Mouse (Mus musculus) monocyte, adult 2 months (primary cell): ENCODE data around the gene Gm43720.
A peak's percentile ranks its signal among the peaks of the same experiment; 100 is the strongest.

Experiments used
- DNase-seq, 2 experiments: peaks; one replicate each; pipeline ENCODE4 v3.0.0; 2022; ENCODE audit warnings: low spot score in 2 of 2, low read depth in 1 of 2

Gm43720 gene

DNA sequence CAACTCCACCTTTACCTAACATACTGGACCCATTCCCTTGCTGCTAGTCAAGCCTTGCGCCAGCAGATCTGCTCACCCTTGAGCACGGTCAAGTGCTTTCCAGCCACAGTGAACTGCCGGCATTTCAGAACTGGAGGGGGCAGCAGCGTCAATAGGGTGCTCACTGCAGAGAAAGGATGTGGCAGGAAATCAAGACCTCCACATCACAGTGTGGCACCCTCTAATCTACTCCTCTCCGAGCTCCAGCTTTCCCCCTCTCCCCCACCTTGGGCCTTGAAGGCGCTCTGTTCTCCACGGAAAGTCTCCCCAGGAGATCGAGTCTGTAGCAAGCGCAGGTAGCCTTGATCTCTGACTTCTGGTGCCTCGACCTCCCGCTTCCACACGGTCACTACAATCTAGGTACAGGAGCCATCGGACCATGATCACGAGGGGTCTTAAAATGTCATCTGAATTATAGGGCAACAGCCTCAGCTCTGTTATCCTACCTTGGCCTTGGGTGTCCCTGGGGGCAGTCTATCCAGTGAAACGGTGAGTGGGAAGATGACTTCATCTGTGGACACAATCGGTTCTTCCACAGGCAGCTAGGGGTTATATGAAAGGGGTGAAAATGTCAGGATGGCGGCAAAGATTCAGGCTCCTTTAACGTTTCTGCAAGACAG, 17.0 kb downstream of the Gm43720 start:
- no peak for DNase-seq

DNA sequence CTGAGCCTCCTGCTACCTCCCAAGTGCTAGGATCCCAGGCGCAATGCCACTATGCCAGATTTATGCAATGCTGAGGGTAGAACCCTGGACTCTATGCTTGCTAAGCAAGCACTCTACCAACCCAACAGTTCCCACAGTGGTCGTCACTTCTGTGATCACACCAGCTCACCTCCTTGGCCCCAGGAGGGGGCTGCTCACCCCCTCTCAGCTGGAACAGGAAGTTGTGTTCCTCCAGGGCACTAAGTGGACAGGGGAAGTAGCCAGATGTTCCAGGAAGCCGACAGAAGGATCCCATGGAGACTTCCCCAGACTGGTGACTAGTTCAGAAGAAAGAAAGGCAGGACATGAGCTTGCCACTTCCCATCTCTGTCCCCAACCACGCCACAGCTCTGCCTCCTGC, 17.8 kb downstream of the Gm43720 start:
- DNase-seq = no peak

DNA sequence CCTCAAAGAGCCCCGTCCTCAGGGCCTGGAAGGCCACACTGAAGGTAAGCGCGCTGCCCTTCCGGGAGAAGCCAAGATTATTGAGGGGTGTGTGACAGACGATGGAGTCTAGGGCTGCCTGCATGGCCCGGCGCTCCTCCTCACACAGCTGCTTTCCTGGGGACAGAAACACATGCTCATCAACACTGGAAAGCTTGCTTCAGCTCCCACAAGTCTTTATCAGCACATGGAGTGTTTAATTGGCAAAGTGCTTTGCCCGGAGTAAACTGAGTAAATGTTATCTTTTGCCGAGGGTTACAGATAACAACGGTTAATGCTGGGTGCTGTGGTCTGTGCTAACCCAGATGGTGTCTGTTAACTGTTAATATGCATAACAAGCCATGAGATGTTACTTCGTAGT, 18.9 kb downstream of the Gm43720 start:
- DNase-seq = no peak

DNA sequence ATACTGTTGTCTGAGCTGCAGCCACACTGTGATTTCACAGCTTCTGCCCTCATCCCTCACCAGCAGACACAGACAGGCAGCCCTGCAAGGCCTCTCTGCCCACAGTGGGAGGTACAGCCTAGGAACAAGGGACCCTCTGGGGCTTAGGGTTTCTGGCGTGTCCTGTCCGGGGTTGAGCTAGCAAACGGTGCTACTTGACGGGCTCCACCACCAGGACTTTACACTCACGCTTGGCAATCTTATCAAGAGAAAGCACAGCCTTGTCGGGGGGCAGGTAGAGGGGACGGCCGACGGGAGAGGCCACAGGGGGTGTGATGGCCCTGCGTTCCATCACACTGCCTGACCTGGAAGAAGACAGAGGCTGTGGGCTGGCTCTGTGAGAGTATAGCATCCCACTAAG, 19.7 kb downstream of the Gm43720 start:
- no peak for DNase-seq

DNA sequence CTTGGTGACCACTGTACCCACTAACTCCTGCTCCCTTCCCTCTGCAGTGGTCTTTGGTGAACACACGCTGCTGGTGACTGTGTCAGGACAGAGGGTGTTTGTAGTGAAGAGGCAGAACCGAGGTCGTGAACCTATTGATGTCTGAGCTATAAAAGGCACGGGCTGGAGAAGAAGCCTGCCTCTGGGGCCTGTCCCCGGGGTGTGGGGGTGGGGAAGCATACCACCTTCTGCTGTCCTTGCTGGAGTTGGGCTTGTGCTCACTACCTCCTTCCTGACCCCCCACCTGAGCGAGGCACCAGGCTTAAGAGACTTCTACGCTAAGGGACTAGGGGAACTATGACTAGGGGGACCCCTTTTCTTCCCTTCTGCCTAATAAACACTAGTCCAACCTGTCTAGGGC, 20.8 kb downstream of the Gm43720 start:
- DNase-seq = no peak

DNA sequence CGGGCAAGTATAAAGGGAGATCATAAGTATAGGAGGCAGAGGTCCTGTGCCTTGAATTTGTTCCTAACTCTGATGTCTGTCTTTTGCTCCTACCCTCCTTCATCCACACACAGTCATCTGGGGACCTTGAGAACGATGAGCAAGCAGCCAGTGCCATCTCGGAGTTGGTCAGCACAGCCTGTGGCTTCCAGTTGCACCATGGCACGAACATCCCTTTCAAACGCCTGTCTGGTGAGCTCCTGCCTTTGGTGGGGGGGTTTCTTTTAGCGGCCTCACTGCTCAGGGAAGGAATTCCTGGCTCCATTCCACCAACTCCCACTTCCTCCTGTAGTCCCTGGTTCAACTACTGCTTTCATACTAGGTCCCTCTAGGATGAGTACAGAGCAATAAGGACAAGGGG, 21.2 kb downstream of the Gm43720 start:
- DNase-seq = no peak

DNA sequence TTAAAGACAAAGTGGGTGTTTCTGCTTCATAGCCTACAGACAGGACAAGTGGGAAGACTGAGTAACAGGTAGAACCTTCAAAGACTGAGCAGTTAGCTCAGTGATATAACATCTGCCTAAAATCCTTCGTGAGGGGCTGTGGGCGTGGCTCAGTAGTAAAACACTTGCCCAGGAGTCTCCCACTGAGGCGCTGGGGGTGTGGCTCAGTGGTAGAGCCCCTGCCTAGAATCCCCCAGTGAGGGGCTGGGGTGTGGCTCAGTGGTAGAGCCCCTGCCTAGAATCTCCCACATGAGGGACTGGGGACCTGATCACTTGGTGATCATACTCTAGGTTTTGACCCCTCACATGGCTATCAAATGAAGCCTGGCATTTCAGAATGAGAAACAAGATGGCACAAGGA, 21.7 kb downstream of the Gm43720 start:
- DNase-seq = no peak

DNA sequence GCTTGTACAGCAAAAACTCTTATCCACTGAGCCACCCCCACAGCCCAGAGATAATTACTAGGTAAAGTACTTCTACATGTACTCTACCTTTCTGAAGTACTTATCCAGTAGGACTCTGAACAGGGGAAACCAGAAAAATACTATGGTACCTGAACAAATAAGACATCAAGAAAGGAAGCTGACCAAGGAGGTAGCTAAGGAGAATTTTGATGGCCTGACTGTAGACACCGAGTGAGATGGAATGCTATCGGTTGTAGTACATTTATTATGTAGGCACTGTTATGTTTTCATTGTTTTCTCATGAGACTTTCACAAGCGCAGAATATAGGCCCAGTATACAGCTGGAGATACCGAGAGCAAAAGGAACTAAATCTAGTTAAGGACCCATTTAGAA, 22.2 kb downstream of the Gm43720 start:
- no peak for DNase-seq

DNA sequence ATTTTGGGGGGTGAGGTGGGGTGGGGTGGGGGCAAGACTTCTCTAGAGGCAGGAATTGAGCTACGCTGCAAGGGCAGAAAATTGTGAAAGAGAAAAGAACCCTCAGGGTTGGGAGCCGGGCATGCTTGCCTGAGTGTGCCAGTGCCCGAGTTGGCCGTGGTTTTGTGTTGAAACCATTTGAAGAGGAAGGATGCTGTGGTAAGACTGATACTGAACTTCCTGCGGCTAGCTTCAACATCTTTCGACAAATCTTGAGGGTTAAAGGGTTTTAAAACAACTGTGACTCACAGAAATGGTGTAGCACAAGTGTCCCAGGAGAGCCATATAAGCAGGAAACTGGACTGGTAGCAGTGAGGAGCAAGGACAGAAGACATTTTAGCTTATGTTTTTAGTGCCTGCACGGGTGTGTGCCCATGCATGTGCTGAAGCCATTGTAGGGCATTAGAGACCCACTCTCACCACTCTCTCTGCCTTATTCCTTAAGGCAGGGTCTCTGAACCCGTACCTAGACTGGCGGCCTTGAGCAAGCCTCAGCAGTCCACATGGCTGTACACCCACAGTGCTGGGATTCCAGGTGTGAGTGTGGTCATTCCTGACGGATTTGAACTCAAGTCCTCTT, 22.7 kb downstream of the Gm43720 start:
- DNase-seq = peak; percentile 44 to 65

DNA sequence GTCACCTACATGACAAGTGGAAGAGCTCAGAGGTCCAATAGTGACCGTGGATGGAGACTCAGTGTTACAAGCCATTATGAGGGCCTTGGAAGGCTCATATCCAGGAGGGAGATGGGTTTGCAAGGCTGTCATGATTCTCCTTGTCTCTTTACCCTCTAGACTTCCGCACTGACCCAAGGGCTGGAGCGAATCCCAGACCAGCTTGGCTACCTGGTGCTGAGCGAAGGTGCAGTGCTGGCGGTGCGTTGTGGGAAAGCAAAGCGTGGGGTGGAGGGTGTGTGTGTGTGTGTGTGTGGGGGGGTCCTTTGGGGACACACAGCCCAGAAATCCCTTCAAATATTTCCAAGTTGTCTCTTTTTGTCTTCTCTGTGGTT, 23.7 kb downstream of the Gm43720 start:
- DNase-seq = no peak

DNA sequence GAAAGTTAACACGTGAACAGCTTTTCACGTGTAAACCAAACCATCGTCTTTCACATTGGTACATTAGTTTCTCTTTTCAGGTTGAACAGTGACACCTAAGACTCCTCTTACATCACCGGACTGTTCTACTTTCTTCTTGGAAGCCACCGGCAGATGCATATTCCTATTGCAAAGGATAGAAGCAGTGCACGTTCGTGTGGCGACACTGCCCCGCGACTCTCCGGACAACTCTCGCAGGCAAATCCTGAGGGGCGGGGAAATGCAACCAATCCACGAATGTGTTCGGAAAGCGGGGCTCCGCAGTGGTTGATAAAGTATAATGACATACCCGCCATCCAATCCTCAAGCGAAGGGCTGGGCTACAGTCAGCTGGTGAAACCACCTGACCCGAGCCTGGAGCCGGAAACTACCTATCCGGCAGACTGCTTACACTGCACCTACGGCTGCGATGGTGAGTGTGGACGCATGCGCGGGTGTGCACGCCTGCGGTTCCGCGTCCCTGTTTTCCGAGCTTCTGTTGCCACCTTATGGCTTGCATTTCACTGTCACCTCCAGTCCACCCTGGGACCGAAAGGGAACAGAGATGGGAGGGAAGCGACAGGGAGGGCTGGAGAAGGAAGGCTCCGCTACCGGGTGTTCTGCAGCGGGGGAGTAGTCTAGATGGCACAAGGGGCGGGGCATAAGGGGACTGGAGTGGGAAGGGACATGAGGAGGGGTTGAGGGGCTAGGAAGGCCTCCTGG, 24.2 kb downstream of the Gm43720 start, which contains the start of gene Lamtor4:
Lamtor4 (plus strand) TSS at position 130 of the 741 bp plus-strand sequence.
- DNase-seq = peak; percentile 77 to 82

DNA sequence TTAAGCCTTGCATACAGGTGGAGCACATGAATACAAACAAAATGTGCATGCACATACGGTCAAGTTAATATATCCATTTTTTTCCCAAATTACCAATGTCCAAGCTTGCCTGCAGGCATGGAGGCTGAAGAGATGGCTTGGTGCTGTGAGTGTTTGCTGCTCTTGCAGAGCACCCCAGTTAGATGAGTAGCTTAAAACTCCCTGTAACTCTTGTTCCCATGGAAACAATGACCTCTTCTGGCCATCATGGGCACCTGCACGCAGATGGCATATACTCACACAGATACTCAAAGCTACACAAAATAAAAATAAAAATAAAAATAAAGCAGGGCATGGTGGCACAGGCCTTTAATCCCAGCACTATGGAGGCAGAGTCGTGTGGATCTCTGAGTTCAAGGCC, 26.7 kb downstream of the Gm43720 start:
- no peak for DNase-seq

DNA sequence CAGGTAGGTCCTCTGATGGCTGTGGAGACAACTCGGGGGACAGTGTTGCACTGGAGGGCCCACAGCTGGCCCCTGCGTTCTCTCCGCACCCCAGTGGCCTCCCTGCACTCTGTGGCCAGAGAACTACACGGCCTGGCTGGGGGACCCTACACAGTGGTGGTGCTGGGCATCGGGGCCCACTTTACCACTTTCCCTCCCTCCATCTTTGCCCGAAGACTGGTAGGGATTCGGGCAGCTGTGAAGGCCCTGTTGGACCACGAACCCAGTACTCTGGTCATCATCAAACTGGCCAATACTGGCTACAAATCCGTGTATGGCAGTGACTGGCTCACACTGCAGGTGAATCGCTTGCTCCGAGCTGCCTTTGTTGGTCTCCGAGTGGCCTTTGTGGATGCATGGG, 28.6 kb downstream of the Gm43720 start:
- DNase-seq = no peak

DNA sequence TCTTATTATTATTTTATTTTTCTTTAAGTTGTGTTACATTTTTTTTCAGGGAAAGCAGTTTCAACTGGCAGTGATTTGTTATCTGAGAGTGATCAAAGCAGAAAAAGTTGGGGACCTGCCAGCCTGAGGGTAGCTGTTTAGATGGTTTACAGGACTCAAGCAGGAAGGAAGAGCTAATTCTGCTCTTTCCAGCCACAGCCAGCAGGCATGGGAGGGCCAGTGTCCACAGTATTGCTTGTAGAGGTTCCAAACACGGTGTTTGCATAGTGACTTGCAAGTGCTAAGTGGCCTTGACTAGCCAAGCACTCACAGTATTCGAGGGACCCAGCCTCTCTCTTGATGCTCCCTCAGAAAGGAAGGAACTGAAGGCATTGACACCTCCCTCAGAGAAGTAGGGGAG, 38.2 kb downstream of the Gm43720 start:
- DNase-seq = no peak

DNA sequence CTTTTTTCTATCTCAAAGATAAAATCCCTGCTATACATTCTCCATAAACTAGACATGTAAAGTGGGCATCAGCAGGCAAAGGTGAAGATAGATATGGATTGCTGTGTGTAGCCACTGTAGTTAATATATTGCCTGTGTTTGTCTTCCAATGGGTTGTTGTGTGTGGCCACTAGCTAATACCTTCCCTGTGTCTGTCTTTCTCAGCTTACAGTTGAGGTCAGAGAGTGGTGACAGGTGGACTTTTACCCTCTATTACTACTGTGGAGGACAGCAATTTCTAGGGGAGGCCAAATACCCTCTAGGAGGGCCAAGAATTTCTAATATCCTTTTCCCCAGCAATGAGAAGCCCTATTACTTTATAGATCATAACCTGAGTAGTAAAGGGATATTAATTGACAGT, 45.5 kb downstream of the Gm43720 start:
- DNase-seq = no peak

DNA sequence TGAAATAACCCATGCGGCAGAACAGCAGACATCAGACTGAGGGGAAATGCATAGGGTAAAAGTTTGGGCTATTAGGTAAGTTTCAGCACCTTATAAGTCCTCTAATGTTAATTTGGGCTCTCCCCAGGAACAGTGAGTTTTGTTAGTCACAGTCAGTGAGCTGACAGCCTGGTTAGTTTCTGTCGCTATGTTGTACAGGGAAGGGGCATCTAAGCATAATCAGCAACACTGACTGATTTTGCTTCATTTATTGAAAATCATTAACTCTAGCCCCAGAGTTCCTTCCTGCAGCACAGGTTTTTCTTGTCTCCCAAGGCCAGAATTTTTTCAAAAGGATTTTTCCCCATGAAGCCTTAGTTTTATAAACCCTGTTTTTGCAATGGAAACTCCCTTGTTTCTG, 46.0 kb downstream of the Gm43720 start:
- no peak for DNase-seq

DNA sequence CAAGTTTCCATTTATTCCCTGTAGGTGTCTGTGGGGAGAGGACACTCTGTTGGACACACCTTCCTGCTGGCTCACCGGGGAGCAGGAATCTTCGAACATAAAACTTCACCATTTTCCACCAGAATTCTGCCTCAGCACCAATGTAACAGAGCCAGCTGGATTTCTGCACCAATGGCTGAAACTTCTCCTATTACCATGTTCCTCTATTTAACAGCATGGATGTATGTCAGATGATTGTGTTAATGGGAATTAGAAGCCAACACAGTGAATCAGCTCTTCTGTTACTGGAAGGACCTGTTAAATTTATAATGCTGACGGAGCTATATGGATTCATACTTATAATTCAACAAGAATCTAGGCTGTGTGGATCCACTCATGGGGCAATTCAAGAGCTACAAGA, 50.2 kb downstream of the Gm43720 start:
- no peak for DNase-seq

DNA sequence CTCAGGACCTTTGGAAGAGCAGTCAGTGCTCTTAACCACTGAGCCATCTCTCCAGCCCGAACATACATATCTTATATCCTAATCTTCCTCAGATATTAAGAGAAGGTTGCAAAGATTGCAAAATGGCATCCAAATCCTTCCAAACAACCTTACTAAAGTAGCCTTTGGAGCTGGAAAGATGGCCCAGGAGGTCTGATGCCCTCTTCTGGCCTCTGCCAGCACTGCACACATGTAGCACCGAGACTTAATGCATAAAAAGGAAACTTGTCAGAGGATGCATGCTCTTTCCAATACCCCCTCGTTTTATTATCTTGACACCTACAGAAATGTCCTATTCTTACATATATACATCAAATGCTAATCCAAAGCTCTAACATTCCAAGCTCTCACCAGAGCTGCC, 51.7 kb downstream of the Gm43720 start:
- no peak for DNase-seq

DNA sequence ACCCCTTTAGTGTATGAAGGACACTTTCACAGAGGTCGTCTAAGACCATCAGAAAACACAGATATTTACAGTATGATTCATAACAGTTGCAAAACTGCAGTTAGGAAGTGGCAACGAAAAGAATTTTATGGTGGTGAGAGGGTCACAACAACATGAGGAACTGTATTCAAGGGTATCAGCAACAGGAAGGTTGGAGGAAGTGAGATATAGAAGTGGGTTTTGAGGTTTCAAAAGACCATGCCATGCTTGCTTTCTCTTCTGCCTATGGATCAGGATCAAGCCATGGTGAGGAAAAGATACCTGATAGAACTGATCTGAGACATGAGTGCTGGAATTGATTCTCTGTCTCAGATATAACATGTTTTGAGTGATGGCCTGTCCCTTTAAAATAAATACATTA, 52.4 kb downstream of the Gm43720 start:
- DNase-seq = no peak

DNA sequence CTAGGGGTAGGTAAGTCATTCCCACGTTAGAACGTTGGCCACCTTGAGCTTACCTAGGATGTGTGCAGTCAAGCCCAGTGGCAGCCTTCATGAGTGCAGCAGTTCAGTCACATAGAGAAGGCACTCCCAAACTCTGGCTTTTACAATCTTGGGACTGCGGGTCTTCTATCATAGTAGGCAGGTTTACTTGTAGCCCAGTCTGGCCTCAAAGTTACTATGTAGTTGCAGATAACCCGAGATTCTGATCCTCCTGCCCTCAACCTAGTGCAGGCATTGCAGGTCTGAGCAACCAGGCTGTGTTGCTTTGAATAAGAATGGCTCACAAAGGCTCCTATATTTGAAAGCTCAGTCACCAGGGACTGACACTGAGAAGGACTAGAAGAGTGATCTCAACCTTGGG, 53.3 kb downstream of the Gm43720 start:
- DNase-seq = no peak

DNA sequence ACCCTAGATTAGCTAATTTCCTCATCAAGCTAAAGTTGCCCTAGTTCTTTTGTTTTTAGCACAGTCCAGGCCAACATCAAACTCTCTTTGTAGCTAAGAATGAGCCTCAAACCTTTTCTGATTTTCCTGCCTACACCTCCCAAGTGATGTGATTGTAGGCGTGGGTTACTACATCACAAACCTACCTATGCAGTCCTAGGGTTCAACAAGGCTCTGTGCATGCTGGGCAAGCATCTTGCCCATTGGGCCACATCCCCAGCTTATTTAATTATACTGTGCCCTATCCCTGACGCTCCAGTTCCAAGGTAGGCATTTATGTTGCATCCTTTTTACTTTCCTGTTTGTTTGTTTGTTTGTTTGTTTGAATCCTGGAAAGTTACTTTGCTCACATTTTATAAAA, 54.1 kb downstream of the Gm43720 start, which contains the start of gene Nxpe5:
Nxpe5 (plus strand) TSS at position 199 of the 400 bp plus-strand sequence.
- DNase-seq = no peak

DNA sequence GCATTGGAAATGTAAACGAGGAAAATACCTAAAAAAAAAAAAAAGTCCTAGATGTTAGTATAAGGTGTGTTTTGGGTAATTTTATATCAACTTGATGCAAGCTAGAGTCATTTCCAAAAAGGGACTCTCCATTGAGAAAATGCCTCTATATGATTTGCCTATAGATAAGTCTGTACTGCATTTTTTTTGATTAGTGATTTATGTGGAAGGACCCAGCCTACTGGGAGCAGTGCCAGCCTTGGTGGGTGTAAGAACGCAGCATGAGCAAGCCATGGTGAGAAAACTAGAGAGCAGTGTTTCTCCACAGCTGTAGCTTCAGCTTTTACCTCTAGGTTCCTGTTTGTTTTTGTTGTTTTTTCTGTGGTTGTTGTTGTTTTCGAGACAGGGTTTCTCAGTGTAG, 56.5 kb downstream of the Gm43720 start:
- DNase-seq = no peak
